Mouse (Mus musculus) right cerebral cortex, postnatal 36 days (tissue): ENCODE data around the gene Pdzk1.

Source experiments
- DNase-seq, 2 experiments: peaks; one replicate each; pipeline ENCODE4 v3.0.0; 2022; ENCODE audit warnings: low spot score in 2 of 2, mixed read lengths in 1 of 2

The Pdzk1 gene

DNA sequence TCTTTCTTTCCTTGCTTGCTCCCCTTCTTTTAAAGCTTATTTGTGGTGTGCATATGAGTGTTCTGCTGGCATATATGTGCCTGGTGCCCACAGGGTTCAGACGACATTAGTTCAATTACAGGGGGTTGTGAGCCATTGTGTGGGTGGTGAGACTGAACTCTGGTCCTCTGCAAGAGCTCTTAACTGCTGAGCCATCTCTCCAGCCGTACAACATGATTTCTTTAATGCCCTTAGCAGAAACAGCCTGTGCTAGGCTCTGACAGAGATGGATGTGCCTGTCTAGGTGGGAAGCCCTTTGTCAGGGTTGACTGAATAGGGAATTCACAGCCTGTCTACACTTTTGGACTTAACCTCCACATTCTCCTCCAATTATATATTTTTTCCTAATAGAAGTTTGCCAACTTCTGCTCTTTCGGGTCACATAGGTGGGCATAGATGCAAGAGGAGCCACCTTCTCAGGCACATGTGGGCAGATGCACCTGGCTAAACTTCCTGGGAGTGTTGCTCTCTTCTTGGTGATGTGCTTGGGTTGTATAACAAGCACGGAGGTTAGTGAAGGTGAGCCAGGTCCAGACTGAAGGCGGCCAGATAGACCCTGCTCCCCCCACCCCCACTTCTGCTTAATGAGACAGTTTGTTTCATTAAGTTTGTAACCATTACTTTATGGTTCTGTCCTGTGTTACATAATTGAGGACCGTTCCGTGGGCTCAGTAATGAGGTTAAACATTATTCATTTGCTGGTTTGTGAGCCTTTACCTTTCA, 5.7 kb downstream of the Pdzk1 start:
- no peak for DNase-seq

DNA sequence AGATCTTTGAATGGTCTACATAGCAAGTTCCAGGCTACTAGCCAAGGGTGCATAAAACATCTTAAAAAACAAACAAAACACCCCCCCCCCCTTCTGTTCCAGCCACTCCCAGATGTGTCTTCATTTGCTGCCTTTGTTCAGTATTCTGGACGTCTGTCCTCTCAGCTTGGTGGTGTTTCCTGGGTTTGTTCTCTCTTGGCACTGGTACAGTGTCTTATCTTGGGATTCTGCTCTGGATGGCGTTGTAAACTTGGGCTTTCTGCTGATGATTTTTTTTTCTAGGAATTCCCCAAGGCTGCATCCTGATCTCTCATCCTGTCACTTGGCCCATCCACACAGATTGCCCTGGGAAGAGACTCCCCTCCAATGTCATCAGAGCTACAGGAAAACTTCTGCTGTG, 7.3 kb downstream of the Pdzk1 start:
- no peak for DNase-seq

GRCm38 (mm10) chr3:96838996-96839645, 10.0 kb downstream of the Pdzk1 start:
- no peak for DNase-seq

GRCm38 (mm10) chr3:96845191-96845590, 16.1 kb downstream of the Pdzk1 start:
- DNase-seq = no peak

GRCm38 (mm10) chr3:96845806-96846205, 16.7 kb downstream of the Pdzk1 start:
- DNase-seq = no peak

DNA sequence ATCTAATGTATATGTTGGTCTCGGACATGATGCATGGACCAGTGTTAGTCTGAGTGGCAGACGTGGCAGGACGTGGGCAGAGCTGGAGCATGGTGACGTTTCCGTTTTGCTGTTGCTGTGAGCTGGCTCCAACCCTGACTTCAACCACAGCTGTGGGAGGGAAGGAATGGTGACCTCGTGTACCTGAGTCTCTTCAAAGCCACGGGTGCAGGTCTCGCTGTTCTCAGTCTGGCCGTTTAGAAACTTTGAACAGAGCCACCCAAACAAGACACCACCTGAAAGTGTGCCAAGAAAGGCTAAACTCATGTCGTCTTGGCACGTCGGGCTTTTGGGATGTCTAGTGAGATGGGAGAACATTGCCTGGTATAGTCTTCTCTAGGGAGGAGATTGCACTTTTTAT, 17.9 kb downstream of the Pdzk1 start:
- DNase-seq = no peak

GRCm38 (mm10) chr3:96847661-96848060, 18.6 kb downstream of the Pdzk1 start:
- no peak for DNase-seq

DNA sequence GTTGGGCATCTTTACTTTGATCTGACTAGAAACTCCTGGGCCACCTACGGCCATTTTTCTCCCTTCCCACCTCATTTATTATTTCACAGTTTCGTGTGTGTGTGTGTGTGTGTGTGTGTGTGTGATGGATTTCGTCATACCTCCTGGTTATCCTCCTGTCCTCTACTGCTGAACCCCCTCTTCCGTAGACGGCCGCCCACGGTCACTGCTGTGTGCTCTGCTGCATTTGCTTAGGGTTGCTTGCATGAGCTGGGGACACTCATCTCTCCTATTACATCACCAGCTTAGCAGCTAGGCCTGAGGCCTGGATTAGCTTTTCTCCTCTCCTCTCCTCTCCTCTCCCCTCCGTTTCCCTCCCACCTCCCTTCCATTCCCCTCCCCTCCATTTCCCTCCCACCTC, 19.4 kb downstream of the Pdzk1 start:
- DNase-seq = peak in 1 of 2 experiments; percentile 18

DNA sequence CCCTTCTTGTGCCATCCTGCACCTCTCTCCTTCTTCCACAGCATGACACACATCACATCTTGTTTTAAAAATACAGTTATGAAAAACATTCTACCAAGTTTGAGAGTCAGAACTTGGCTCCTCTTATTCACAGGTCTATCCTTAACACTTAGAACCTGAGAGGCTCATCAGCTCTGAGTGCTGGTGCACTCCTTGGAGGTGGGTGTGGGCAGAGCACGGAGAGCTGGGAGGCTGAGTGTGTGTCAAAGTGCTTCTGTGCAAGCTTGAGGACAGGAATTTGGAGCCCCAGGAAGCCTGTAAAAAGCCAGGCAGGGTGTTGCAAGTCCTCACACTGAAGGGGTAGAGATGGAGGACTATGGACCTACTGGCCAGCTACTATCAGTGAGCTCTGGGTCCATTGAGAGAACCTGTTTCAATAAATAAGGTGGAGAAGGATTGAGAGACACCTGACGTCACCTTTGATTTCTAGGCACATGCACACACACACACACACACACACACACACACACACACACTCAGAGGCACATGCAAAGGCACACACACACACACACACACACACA, 20.2 kb downstream of the Pdzk1 start:
- no peak for DNase-seq

GRCm38 (mm10) chr3:96852561-96852960, 23.5 kb downstream of the Pdzk1 start:
- DNase-seq = no peak

- DNase-seq = no peak
Measured at GRCm38 (mm10) chr3:96854376-96854775, 25.3 kb downstream of the Pdzk1 start.

DNA sequence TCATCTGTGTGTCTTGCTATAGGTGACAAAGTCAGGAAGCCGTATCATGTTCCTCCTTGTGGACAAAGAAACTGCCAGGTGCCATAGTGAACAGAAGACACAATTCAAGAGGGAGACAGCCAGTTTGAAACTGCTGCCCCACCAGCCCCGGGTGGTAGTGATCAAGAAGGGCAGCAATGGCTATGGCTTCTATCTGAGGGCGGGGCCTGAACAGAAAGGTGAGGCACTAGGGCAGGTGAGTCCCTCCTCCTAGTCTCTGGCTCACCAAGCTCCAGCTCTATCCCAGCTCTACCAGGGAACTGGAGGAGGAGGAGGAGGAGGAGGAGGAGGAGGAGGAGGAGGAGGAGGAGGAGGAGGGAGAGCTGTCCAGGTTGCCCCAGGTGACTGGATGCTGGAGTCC, 26.7 kb downstream of the Pdzk1 start:
- DNase-seq = no peak

- DNase-seq = no peak
Measured at GRCm38 (mm10) chr3:96860498-96860897, 31.4 kb downstream of the Pdzk1 start.

DNA sequence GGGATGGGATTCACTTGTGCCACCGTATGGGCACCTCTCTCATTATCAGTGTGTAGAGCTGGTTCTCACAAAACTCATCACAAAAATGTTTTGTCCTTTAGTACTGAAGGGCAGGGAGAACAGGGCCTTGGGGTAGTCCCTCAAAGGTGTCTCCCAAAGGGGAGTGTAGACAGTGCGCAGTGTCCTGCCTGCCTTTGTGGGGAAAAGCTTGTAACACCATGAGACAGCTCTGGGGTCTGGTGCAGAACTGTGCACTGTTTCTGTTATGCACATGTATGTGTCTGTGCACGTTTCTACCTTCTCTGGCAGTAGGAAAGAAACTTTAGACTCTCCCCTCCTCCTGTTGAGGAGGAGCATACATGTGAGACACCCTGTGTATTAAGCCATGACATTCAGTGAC, 38.8 kb downstream of the Pdzk1 start:
- DNase-seq = no peak

GRCm38 (mm10) chr3:96868566-96868965, 39.5 kb downstream of the Pdzk1 start:
- DNase-seq = no peak

DNA sequence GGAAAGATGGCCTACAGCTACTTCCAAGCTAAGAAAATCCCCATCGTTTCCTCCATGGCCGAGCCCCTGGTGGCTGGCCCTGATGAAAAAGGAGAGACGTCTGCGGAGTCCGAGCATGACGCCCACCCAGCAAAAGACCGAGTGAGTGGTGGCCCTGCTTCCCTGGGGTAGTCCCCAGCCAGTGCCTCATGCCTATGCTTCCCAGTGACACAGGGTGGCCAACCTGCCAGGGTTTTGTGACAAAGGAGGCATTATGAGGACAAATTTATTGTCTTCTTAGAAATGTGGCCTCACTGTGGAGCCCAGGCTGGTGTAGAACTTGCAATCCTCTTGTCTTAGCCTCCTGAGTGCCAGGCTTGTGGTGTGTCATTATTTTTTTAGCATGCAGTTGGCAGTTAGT, 40.0 kb downstream of the Pdzk1 start:
- no peak for DNase-seq

GRCm38 (mm10) chr3:96870270-96870669, 41.2 kb downstream of the Pdzk1 start:
- no peak for DNase-seq

DNA sequence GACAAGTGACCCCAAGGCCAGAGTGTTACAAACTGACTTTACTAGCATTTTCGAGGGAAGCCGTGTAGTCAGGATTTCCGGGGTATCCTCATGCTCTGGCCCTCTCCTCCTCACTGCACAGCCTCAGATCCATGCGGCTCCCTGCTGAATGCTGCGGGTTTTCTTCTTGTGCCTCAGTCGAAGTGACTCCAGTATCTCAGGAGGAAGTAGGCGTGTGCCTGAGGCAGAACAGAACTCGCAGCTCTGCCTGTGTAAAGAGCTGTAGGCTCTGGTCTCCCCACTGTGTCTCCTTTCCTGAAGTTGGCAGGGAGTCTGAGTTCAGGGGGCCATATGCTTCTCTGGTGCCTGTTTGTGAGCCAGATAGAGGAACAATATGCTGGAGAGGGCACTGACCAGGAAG, 42.0 kb downstream of the Pdzk1 start:
- no peak for DNase-seq

GRCm38 (mm10) chr3:96872501-96872900, 43.4 kb downstream of the Pdzk1 start:
- DNase-seq = no peak

- DNase-seq = no peak
Measured at GRCm38 (mm10) chr3:96874808-96875571, 45.9 kb downstream of the Pdzk1 start.

DNA sequence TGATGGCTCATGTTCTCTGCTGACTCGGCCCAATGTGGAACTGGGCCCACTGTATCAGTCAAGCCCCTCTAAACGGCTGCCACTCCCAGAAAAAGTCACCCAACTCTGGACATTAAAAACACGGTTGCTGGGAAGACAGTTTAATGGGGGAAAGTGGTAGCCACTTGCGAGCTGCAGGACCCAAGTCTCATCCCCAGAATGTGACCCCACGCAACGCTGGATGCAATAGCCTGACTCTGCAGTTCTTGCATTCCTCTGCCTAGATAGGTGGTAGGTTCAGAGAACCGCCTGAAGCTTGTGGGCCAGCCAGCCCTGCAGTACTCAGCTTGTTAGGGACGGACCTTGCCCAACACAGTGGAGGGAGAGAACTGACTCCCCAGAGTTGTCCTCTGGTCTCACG, 50.5 kb downstream of the Pdzk1 start:
- DNase-seq = no peak

DNA sequence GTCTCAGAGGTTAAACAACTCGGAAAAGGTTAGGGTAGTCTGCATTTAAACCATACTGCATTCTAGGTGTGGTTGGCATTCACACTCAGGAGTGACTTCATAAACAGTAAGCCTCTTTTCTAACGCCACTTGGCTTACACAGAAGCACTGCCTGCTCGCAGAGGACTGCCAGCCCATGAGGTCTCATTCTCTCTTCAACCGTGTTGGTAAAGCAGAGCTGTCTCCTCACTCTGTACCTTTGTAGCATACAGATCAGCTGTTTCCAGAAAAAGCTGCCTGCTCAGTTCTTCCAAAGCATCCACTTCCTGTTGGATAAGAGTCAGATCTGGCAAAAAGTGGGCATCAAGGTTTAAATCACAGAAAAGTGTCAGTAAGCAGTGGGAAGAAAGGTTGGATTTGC, 51.3 kb downstream of the Pdzk1 start:
- no peak for DNase-seq
